Mouse (Mus musculus) heart, postnatal 0 days (tissue): ENCODE data around the gene D1Ertd622e.

Experiments used
- CTCF ChIP-seq: IDR thresholded peaks from 2 replicates; pipeline ENCODE4 v1.5.1; 2016; ENCODE audit warnings: antibody characterized with exemption, control low read depth, low read depth
- EP300 ChIP-seq: IDR thresholded peaks from 2 replicates; pipeline ENCODE4 v1.6.1; 2016; ENCODE audit warnings: antibody characterized with exemption, low read depth

GRCm38 (mm10) chr1:97676115-97676514, 14.2 kb upstream of the D1Ertd622e start:
- TF ChIP-seq EP300 (no peak), CTCF (no peak)
